22 mouse cellular contexts compared by ENCODE assay signal in the genomic region with DNA sequence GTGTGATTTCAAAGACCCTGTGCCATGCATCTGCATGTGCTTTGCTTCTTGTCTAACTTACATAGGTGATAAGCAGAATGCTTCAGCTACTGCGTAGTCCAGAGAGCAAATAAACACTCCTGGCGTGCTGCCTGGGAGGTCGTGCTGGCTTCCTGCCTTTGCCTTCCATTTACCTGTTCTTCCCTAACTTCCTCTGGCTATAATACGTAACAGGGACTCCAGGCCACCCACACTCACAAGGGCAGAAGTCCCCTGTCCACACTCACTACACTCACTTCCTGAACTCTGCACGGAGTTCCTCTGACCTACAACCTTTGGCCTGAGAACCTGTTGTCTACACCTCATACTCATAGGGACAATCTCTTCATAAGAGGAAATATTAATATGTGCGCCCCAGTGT. TPM values are rescaled to one million over a fixed set of nuclear protein-coding genes. Genes with fewer than 3 reads are reported as not detected.
DNase-seq lines count a peak whose midpoint lies in the region; ATAC-seq lines count a peak whose summit lies in the region.
"Had no signal": no experiment of that assay in that cellular context is flagged by ENCODE, and none has a peak within 500 bp of the region (broad histone marks: within the 10 kb centered on the region; RNA-seq: fewer than 3 reads in every experiment).

No protein-coding gene starts in this region.

- intact Hi-C loops in left cerebral cortex, postnatal 4 days (cut with DNase I): no loop called here

- no peak for ATAC-seq in kidney, embryonic 14.5 days (ENCODE audit: low FRiP score, low TSS enrichment)
- ATAC-seq in hindbrain, embryonic 16.5 days: no peak
- ATAC-seq: midbrain, embryonic 13.5 days had no signal

- no peak overlapping the region for H3K4me2 ChIP-seq in kidney, embryonic 14.5 days (replicated peaks; ENCODE audit: low read depth, low read length)
- H3K4me2 ChIP-seq in hindbrain, embryonic 16.5 days (ENCODE audit: low read length): no peak overlapping the region
- H3K4me2 ChIP-seq: hindbrain, embryonic 15.5 days; midbrain, embryonic 13.5 days; neural tube, embryonic 15.5 days had no signal

- 65% methylated on average over 6 of the region's 6 CpGs for WGBS in kidney, embryonic 14.5 days
- 78% methylated on average over 6 of the region's 6 CpGs for WGBS in embryonic facial prominence, embryonic 10.5 days
- WGBS in hindbrain, embryonic 16.5 days: 91% methylated on average over 6 of the region's 6 CpGs

- H3K9me3 ChIP-seq in kidney, embryonic 14.5 days (ENCODE audit: control insufficient read depth, low read length): no peaks in the 10 kb centered on the region
- H3K9me3 ChIP-seq in embryonic facial prominence, embryonic 10.5 days: no peaks in the 10 kb centered on the region
- H3K9me3 ChIP-seq in hindbrain, embryonic 16.5 days (ENCODE audit: control insufficient read depth, low read length): no peaks in the 10 kb centered on the region
- H3K9me3 ChIP-seq: heart, embryonic 10.5 days; hindbrain, embryonic 15.5 days; midbrain, embryonic 13.5 days; neural tube, embryonic 15.5 days had no signal

- DNase-seq in kidney, adult 18-20 months: peak; percentile 75
- DNase-seq in urinary bladder, postnatal 14 days (ENCODE audit: low spot score): peak; percentile 20
- no peak for DNase-seq in urinary bladder, adult 2 months (ENCODE audit: low spot score)
- peak; percentile 49 to 59 for DNase-seq in kidney, postnatal 4 days
- no peak for DNase-seq in left cerebral cortex, postnatal 4 days
- DNase-seq in embryonic facial prominence, embryonic 10.5 days (ENCODE audit: low spot score): no peak
- DNase-seq: adrenal gland, postnatal 14 days; B cell, adult 2 months; cerebellum, adult 11-12 months; gastrocnemius, postnatal 14 days; heart, postnatal 10 days; lung, adult 2 months; thymus, adult 18-20 months had no signal

- no peak overlapping the region for H3K4me3 ChIP-seq in kidney, embryonic 14.5 days (ENCODE audit: low read length)
- no peak overlapping the region for H3K4me3 ChIP-seq in embryonic facial prominence, embryonic 10.5 days
- no peak overlapping the region for H3K4me3 ChIP-seq in hindbrain, embryonic 16.5 days (ENCODE audit: low read length)
- H3K4me3 ChIP-seq: heart, embryonic 10.5 days; hindbrain, embryonic 15.5 days; left cerebral cortex, adult 2 months; midbrain, embryonic 13.5 days; myocyte; neural tube, embryonic 15.5 days had no signal

- H3K36me3 ChIP-seq in kidney, embryonic 14.5 days (ENCODE audit: control insufficient read depth, insufficient read depth, low read length): no peaks in the 10 kb centered on the region
- H3K36me3 ChIP-seq in embryonic facial prominence, embryonic 10.5 days (replicated peaks): no peaks in the 10 kb centered on the region
- H3K36me3 ChIP-seq in hindbrain, embryonic 16.5 days (ENCODE audit: control insufficient read depth, insufficient read depth, low read length): no peaks in the 10 kb centered on the region
- H3K36me3 ChIP-seq: heart, embryonic 10.5 days; hindbrain, embryonic 15.5 days; midbrain, embryonic 13.5 days; neural tube, embryonic 15.5 days had no signal

- no peaks in the 10 kb centered on the region for H3K27me3 ChIP-seq in kidney, embryonic 14.5 days (ENCODE audit: control insufficient read depth, insufficient read depth, low read length)
- H3K27me3 ChIP-seq in embryonic facial prominence, embryonic 10.5 days (replicated peaks; ENCODE audit: low read depth, poor library complexity, severe bottlenecking): no peaks in the 10 kb centered on the region
- no peaks in the 10 kb centered on the region for H3K27me3 ChIP-seq in hindbrain, embryonic 16.5 days (replicated peaks; ENCODE audit: control insufficient read depth, insufficient read depth, low read length)
- H3K27me3 ChIP-seq: hindbrain, embryonic 15.5 days; midbrain, embryonic 13.5 days; neural tube, embryonic 15.5 days had no signal

- H3K27ac ChIP-seq in kidney, embryonic 14.5 days (ENCODE audit: low read depth, low read length): no peak overlapping the region
- H3K27ac ChIP-seq in embryonic facial prominence, embryonic 10.5 days (replicated peaks): no peak overlapping the region
- H3K27ac ChIP-seq in hindbrain, embryonic 16.5 days (ENCODE audit: low read depth, low read length): no peak overlapping the region
- H3K27ac ChIP-seq: heart, embryonic 10.5 days; hindbrain, embryonic 15.5 days; left cerebral cortex, adult 2 months; macrophage; midbrain, embryonic 13.5 days; neural tube, embryonic 15.5 days had no signal

- H3K4me1 ChIP-seq in kidney, embryonic 14.5 days (ENCODE audit: control insufficient read depth, insufficient read depth, low read length): 0 out of 2 replicates have a peak, but pooled peaks cover 3% of the 10 kb centered on the region
- H3K4me1 ChIP-seq in embryonic facial prominence, embryonic 10.5 days: peaks cover 17% of the 10 kb centered on the region
- no peaks in the 10 kb centered on the region for H3K4me1 ChIP-seq in hindbrain, embryonic 16.5 days (ENCODE audit: control insufficient read depth, insufficient read depth, low read depth, low read length)
- H3K4me1 ChIP-seq: hindbrain, embryonic 15.5 days; midbrain, embryonic 13.5 days had no signal

- no peak overlapping the region for H3K9ac ChIP-seq in kidney, embryonic 14.5 days (ENCODE audit: low read depth, low read length)
- no peak overlapping the region for H3K9ac ChIP-seq in hindbrain, embryonic 16.5 days (ENCODE audit: low read depth, low read length)
- H3K9ac ChIP-seq: hindbrain, embryonic 15.5 days; midbrain, embryonic 13.5 days; neural tube, embryonic 15.5 days had no signal

RNA-seq across cellular contexts. Expression of a gene that starts 7.5 kb away (rescaled TPM):
- polyA plus RNA-seq in kidney, embryonic 14.5 days (2014; fragmentation: Nextera tagmentation; extraction: Ambion mirVana): 76.6 and 108 TPM in 2 replicates
- 85.2 and 113 TPM in 2 replicates for polyA plus RNA-seq in urinary bladder, adult 2 months (2012; rRNA removed)
- total RNA-seq in left cerebral cortex, postnatal 4 days (2021): 10 to 100 TPM; 49.1 to 54.0 TPM
- polyA plus RNA-seq in embryonic facial prominence, embryonic 10.5 days (2016; fragmentation: Nextera tagmentation; extraction: Ambion mirVana): 54.8 and 58.6 TPM in 2 replicates
- polyA plus RNA-seq in hindbrain, embryonic 16.5 days (2015; fragmentation: Nextera tagmentation; extraction: Ambion mirVana): 70.0 and 76.9 TPM in 2 replicates

Comparison
In these comparisons a context has a peak if more than half of its experiments do, and no peak if none do; other contexts are left out.
1. DNase-seq: peak in kidney, adult 18-20 months (single experiment), urinary bladder, postnatal 14 days (single experiment) and kidney, postnatal 4 days (2 of 2); none in urinary bladder, adult 2 months (single experiment), left cerebral cortex, postnatal 4 days (single experiment) and embryonic facial prominence, embryonic 10.5 days (single experiment).